Mouse (Mus musculus) A20 (cell line): ENCODE measurements at regions not wholly inside any gene's neighbourhood (a gene's known extent, or its start where the extent isn't known, plus 50 kb on each side); places are given as distances from the start of the nearest gene placed in this dataset.

Experiments used
- DNase-seq: peaks from one replicate; pipeline ENCODE4 v3.0.0-alpha.2; 2011; ENCODE audit warnings: low read depth, low spot score

DNA sequence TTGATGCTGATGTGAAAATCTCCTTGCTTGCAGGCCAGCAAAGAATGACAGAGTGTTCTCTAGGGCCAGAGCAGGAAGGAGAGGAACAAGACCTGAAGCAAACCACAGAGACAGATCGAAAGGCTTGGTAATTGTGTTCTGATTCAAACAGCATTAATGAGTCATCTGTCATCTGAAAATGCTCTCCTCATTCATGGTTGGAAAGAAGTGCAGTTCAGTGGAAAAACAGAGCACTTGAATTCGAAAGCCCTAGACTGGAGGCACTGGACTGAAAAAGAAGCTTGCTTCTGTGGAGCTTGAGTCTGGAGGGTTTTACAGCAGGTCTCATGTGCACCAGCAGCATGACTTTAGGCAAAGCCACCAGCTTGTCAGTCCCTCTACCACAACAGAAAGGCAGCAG lies 374.3 kb upstream of the B430305J03Rik start:
- no peak for DNase-seq

DNA sequence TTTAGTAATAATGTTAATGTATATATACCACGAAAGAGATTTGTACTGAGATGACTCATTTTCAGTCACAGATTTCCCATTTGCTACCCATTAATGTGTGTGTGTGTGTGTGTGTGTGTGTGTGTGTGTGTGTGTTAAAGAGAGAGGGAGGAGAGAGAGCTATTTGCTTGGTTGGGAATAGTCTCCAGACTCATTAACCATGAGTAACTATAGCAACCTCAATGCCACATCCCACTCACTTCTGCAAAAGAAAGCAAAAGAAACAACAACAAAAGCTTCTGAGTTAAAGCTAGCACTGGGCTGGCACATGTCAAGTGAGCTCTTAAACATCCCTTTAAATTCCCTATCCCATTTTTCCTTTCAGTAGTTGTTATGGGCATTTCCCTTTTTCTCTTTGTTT lies 372.8 kb upstream of the B430305J03Rik start:
- DNase-seq, result no peak

DNA sequence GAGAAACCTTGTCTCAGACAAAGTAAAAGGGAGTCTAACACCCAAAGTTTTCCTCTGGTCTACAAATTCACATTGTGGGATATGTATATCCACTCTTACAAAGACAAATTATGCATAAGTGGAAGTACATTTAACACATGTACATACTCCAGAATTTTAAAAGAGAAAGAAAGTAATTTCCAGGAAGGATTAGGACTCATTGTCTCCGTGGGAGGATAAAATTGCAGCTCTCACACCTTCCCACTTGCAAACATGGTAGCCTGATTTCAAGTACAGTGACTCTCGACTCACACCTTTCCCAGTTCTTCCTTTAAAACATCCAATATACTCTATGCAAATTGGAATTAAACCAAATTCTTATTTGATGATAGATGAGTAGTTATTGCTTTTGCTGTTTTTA lies 351.0 kb upstream of the B430305J03Rik start:
- no peak for DNase-seq

DNA sequence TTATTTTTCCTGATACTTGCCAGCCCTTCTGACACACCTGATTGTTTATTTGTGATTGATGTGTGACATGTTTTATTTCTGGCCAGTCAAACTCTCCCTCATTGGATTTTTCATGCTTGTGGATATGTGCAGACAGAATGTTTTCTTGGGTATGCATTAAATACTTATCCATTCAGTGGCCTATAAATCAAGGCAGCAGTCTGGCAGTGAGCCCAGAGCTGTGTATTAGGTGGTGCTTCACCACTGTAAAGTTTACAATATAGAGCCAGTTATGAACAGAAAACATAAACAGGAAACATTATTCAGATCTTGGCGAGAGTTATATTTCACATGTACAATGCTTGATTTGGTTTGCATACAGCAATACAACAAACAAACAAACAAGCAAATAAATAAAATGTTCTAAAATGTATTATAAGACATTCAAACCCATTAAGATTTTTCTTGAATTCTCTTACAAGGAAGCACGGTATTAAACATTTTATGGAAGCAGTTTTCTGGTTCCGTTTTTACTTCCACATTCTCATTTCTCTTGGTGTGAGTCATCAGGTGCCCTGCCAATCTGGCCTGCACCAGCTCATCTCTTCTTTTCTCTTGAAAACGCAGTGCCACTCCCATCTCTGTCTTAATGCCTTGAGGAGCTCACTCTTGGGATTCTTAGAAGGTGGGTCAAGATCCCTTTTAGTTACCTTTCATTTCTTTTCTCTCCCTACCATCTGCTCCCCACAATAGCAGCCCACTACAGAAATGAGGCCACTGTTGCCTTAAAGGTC lies 322.4 kb upstream of the B430305J03Rik start:
- peak; percentile 44 for DNase-seq

DNA sequence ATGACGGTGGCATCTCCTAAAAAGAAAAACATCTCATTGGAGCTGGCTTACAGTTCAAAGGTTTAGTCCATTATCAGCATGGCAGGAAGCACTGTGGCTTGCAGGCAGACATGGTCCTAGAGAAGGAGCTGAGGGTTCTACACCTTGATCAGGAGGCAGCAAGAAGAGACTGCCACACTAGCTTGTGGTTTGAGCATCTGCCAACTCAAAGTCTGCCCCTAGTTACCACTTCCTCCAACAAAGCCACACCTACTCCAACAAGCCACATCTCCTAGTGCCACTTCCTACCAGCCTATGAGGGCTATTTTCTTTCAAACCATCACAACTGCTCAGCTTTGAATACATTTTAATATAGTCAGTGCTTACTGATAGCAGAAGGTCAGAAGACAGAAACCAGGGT lies 305.1 kb upstream of the B430305J03Rik start:
- DNase-seq, result peak; percentile 50

DNA sequence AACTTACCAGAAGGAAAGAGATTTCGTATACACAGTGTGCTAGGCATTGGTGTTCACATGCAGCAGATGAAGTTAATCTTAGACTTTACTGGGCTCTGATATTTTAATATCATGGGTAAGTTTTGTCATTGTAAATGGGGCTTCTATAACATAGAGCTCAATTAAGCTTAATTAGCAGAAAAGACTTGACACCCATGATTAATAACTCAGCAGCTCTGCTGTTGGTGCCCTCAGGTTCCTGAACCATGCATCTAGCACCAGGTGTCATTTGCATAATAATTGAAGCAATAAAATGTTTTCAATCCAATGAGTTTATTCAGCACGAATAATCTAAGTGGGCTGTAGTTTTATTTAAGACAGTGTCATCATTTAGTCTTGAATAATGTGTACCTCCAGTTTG lies 290.4 kb upstream of the B430305J03Rik start:
- no peak for DNase-seq

DNA sequence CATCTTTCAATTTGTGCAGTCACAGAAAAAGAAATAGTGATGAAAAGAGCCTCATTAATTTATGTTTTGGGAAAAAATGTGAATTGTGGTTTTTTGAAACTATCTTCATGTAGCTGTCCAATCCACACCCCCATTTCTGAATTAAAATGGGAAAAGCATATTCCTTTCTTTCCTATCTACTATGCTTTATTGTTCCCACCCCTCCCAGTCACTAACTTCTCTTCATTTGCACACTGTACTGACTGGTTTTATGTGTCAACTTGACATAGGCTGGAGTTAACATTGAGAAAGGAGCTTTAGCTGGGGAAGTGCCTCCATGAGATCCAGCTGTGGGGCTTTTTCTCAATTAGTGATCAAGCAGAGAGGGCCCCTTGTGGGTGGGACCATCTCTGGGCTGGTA lies 262.8 kb upstream of the B430305J03Rik start:
- DNase-seq, result no peak

DNA sequence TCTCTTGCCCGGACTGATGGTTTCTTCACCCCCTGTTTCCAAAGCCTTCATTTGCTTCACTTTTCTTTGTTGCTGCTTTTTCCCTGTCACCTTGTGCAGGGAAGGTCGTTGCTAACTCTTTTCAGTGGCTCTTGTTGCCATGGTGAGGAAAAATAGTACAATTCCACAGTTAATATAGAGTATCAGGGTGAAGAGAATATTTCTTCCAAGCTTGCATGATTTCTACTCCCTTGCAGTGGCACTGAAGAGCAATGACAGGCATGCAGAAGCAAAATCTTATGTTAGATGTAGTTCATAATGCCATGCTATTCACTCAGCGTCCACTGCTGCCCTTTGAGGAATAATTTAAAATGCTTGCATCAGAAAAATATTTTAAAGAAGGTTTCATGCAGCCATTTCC lies 262.3 kb upstream of the B430305J03Rik start:
- no peak for DNase-seq

DNA sequence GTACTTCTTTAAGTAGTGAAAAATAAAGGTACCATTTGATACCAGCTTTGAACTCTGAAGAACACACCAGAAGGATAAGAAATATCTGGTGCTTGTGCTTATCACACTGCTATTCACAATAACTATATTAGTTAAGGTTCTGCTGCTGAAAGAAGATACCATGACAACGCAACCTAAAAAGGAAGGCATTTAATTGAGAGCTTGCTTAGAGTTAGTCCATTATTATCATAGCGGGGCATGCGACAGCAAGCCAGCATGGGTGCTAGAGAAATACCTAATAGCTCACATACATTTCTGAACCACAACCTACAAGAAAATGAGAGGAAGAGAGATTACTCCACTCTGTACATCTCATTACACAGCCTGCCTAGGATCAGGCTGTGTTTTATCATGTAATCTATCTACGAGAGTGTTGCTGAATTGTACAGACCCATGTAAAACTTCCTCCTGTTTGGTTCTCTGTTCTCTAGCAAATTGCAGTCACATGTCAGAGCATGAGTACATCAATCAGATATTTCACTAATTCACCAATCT lies 258.3 kb upstream of the B430305J03Rik start:
- DNase-seq, result no peak

DNA sequence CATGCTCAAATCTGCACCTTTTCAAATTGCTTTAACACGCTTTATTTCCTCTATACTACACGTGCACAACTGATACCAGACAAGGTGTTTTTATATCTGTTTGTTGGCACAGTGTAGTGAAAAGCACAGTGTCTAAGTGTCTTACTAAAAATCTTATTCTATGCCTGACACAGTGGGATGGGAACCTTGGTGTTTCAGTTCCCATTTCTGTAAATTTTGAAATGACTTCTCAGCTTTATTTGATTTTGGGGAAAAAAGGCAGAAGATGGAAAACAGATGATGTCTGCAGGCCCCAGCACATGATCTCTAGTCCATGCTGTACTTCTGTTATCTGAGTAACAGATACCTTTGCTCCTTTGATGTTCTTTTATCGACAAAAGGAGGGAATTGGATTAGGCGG lies 239.7 kb upstream of the B430305J03Rik start:
- DNase-seq, result peak; percentile 38

DNA sequence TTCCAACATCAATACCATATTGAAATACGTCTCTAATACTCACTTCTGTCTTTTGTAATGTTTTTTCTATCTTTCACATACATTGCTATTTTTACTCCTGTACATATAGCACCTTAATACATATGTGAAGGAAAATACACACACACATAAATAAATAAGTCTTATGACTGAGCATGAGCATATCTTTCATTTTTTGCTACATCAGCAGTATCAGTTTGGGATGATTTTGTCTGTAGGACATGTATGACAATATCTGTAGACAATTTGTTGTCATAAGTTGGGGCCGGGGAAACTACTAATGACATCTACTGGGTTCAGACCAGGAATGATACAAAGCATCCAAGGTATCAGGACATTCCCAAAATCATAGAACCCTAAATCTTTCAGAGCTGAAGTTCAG lies 237.1 kb upstream of the B430305J03Rik start:
- no peak for DNase-seq

DNA sequence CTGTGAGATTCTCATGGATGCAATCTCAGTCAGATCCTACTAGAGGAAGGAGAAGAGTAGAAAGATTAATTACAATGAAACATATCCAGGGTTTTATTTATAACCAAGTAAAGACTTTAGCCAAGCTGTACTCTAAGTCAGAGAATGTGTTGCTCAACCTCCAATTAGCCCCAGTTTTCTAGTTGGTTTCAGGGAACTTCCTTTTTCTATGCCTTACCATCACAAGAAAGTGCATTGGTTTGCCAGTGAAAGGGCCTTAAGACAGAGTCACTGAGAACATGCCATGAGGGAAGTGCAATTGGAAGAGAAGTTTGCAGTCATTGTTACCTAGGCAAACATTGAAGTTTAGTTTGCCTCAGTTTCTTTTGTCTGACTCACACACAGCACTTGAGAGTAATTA lies 229.8 kb upstream of the B430305J03Rik start:
- DNase-seq, result no peak

DNA sequence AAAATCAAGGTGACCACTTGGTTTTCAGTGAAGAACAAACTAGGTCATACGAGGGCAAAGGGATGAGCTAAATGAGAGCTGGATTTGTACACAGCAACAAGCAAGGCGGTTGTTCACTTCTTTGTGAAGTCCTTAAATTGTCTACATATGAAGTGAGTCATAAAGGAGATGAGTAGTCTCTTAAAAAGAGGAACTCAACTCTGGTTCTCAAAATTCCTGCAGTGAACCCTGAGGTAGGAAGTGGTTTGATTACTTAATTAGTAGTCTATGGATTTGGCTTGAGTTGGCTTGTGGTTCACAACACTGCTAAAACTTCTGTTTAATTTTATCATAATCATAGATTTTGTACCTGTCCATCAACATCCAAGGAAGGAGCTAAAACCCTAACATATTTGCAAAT lies 226.6 kb upstream of the B430305J03Rik start:
- DNase-seq, result peak; percentile 43

DNA sequence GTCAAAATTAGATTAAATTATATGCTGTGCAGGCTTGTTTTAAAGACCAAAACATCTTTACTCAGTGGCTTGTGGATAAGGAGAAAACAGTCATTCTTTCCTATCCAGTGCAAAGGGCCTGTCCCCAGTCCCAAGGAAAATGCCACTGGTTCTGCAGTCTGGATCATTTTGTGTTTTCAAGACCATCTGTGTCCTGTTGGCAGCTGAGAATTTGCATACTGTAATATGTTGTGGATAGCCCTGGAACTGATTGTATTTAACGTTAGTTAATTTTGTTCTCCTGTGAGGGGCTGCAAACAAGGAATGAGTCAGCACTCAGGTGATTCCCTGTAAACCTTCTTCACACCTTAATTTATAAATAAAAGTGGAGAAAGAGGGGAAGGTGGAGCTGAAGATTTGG lies 217.9 kb upstream of the B430305J03Rik start:
- no peak for DNase-seq

DNA sequence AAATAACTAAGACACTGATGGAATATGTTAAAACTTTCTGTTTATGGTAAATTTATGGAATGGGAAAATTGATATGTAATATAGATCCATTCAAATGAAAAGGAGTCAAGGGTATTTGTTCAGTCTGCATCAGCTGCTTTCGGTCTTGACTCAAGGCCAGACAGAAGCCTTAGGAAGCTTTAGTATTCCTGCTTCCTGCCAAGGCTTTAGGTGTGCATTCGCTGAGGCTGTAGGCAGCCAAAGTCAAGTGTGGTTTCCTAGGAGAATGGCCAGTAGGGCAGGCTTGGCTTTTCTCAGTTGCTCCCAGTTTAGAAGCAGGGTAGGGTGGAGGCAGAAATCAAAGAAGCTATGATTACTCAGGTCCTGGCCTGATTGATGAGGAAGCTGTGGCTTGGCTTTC lies 217.2 kb upstream of the B430305J03Rik start:
- DNase-seq, result no peak

DNA sequence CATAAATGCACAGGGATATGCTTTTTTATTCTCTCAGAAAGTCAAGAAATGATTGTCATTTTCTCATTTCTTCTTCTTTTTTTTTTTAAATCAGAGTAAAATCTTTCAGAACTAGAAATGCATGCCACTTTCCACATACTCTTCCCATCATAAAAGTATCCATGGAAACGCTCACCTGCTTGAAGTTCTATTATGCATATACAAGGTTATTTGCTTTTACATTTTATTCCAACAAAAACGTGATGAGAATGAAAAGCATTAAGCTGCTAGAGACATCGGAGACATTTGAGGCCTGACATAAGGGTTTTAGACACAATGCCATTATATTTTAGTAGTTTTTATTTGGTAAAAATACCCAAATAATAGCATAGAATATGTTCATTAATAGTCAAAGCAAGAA lies 214.5 kb upstream of the B430305J03Rik start:
- DNase-seq, result no peak

DNA sequence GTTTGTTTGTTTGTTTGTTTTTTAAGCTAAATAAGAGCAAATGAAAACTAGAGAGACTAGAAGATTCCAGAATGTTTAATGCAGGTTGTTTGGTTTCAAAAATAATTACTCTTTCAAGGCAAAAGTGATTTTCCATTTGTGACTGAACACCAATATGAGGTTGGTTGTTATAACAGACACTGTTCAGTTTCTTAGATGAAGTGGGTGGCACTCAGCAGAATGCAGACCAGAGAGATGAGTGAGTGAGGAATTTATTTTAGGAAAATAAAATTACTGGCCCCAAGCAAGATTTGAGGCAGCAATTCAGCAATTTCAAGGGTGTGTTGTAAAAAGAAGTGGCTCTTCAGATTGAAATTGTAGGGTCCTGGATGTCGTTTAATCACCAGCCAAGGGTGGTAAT lies 171.4 kb upstream of the B430305J03Rik start:
- no peak for DNase-seq

DNA sequence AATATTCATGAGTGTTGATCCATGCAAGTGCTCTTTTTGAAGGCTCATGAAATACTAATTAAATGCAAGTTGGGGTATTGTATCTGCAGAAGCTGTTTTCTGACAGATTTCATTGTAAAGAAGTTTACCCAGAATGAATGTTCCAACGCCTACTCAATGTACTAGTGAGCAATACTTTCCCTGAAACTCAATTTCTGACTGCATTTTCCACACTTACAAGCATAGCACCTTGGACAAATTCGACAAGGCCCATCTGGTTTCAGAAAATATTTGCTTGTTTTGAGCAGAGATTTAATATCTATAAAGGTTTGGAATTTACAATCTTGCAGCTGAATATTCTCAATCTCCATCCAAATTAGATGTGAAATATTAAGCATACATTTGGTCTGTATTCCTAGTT lies 170.0 kb upstream of the B430305J03Rik start:
- DNase-seq, result no peak

DNA sequence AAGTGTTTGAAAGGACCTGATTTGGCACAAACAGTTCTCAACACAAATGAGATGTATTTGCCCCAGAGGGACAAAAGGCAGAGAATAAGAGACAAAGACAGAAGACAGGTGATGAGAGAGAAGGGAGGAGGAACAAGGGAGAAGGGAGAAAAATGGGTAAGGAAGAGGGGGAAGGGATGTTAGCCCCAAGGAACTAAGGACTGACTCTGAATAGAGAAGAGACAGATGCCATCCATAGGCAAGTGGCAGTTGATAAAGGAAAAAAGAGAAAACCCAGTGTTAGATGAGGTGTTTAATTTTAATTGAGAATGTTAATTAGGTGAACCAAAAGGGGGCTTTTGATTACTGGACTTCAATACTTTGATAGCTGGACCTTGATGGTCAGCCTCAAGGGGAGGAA lies 137.4 kb upstream of the B430305J03Rik start:
- DNase-seq, result no peak

DNA sequence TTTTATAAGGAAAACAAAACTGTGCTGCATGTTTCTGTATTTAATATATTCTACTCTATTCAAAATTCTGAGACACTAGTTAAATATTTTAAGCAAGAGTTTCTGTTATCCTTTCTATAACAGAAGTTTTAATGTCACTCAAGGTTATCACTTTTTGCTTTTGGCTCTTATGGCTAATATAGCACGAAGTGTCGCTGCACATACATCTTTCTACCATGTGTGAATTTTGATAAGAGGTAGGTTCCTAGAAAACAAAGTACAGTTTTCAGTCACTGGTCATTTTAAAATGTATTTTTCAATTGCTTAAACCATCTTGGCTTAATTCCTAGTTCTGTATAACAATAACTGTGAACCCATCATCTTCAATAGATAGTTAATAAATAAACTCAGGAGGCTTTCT lies 129.1 kb upstream of the B430305J03Rik start:
- DNase-seq, result no peak

DNA sequence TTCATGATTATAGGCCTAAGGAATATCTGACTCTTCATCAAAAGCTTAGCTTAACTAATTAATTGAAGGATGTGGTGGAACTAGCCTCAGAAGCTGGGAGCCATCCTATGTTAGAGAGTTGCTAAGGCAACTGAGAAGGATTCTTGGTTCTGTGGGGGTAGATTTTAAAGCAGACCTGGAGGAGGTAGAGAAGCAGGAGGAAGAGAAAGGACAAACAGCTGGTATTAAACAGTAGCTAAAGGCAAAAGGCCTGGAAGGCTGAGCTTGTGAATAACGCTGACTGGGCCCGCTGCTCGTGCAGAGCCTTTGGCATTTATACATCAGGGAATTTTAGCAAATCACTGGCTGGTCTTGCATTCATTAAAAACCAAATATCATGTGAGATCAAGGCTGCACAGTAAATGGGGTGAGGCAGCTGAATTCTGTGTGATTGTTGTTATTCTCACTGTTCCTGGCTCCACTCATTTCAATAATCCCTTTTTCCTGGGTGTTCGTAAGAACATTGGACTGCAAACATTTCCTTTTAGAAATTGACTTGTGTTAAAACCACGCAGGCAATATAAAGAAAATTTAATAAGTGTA lies 121.1 kb upstream of the B430305J03Rik start:
- DNase-seq, result no peak

DNA sequence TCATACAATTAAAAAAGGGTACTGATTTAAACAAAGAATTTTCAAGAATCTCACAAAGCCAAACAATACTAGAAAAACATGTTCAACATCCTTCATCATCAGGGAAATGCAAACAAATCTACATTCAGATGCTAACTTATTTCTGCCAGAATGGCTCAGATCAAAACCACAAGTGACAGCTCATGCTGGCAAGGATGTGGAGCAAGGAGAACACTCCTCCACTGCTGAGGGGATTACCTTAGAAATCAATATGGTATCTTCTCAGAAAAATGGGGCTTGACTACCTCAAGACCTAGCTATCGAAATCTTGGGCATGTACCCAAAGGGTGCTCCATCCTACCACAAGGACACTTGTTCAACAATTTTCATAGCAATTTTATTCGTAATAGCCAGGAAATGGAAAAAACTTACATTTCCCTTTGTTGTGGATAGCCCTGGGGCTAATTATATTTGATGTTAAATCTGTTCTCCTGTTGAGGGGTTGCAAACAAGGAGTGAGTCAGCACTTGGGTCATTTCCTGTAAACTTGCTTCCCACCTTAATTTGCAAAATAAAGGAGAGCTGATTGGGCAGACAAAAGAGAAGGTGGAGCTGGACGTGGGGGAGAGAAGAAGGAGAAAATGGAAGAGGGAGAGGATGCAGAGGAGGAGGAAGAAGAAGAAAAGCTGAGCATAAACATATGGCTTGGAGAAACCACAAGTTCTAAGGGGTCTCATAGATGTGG lies 113.3 kb upstream of the B430305J03Rik start:
- DNase-seq, result no peak

DNA sequence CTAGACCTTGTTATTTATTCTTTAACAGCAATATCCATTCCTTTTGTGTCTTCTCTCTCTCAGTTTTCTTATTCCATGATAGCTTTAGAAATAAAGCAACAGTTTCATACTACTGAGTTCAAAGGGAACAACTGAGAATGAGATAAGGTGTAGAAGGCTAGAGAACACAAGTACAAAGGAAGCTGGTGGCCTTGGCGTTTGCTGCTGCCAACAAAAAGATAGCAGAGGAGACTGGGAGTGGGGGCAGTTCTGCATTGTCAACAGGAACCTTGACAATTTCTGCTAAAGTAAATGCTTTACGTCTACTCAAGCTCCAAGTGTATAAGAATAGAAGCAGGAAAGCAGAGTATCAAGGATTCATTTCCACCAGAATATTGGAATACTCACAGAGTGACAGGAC lies 109.3 kb upstream of the B430305J03Rik start:
- no peak for DNase-seq
